Mouse (Mus musculus) embryonic facial prominence, embryonic 14.5 days (tissue): ENCODE data around the gene Syf2. TPM values are rescaled to one million over a fixed set of nuclear protein-coding genes. Genes with fewer than 3 reads are reported as not detected.
A peak's percentile ranks its signal among the peaks of the same experiment; 100 is the strongest.

Experiments used
- ATAC-seq: fragments of 200-750 bp; cut with Nextera tagmentation; 2 replicates; pipeline ENCODE4 v1.8.0; 2017; ENCODE audit warnings: low read depth, moderate number of reproducible peaks, moderate TSS enrichment
- DNase-seq: peaks from one replicate; pipeline ENCODE4 v3.0.0-alpha.2; 2015; ENCODE audit warnings: low spot score
- H3K27ac ChIP-seq: fragments of 300-500 bp; sonication (generic); replicated peaks from 2 replicates; pipeline ENCODE4 v1.5.1; 2014; ENCODE audit warnings: low read depth, mild to moderate bottlenecking, low read length, moderate library complexity
- H3K27me3 ChIP-seq: fragments of 300-500 bp; sonication (generic); replicated peaks from 2 replicates; pipeline ENCODE4 v1.6.1; 2014; ENCODE audit warnings: low read length; ENCODE audit not compliant: control insufficient read depth, insufficient read depth
- H3K36me3 ChIP-seq: fragments of 300-500 bp; sonication (generic); 2 replicates; pipeline ENCODE4 v1.6.1; 2014; ENCODE audit warnings: low read length, mixed read lengths; ENCODE audit not compliant: control insufficient read depth, insufficient read depth
- H3K4me1 ChIP-seq: fragments of 300-500 bp; sonication (generic); 2 replicates; pipeline ENCODE4 v1.6.1; 2014; ENCODE audit warnings: antibody characterized with exemption, low read length; ENCODE audit not compliant: control insufficient read depth, insufficient read depth
- H3K4me2 ChIP-seq: fragments of 300-500 bp; sonication (generic); 2 replicates; pipeline ENCODE4 v1.6.1; 2014; ENCODE audit warnings: low read depth, mild to moderate bottlenecking, low read length, moderate library complexity, mixed read lengths
- H3K4me3 ChIP-seq: fragments of 300-500 bp; sonication (generic); 2 replicates; pipeline ENCODE4 v1.5.1; 2014; ENCODE audit warnings: low read depth, mild to moderate bottlenecking, low read length
- H3K9ac ChIP-seq: fragments of 300-500 bp; sonication (generic); 2 replicates; pipeline ENCODE4 v1.6.1; 2014; ENCODE audit warnings: low read depth, mild to moderate bottlenecking, low read length, moderate library complexity, mixed read lengths
- H3K9me3 ChIP-seq: fragments of 300-500 bp; sonication (generic); 2 replicates; pipeline ENCODE4 v1.6.1; 2016; ENCODE audit warnings: low read length; ENCODE audit not compliant: control insufficient read depth
- WGBS: fragments of 180-500 bp; shearing (Covaris S2); extraction: QIAGEN DNeasy Blood & Tissue Kit; methylation state at CpG from one replicate; pipeline ENCODE4 v1.1.7; 2014; 5-methylcytosine and 5-hydroxymethylcytosine counted together
- polyA plus RNA-seq: library from polyadenylated mRNA; unstranded; fragments of >200 nt; fragmentation: Nextera tagmentation; extraction: Ambion mirVana; gene quantifications from 2 replicates; pipeline ENCODE4 v1.2.1, GENCODE M21; 2014

The Syf2 gene
- polyA plus RNA-seq, 1 experiment from 2014 or later, result 59.7 TPM

GRCm38 (mm10) chr4:134921703-134922102 lies 9.0 kb upstream of the Syf2 start:
- Histone ChIP-seq H3K27ac (no peak overlapping the region), H3K4me2 (no peak overlapping the region), H3K9me3 (no peaks in the 10 kb centered on the region), H3K36me3 (peaks cover 22% of the 10 kb centered on the region), H3K4me1 (peaks cover 8% of the 10 kb centered on the region), H3K9ac (no peak overlapping the region), H3K27me3 (no peaks in the 10 kb centered on the region), H3K4me3 (no peak overlapping the region)
- DNase-seq, result no peak
- ATAC-seq, result no peak
- 92% methylated on average over 4 of the region's 4 CpGs for WGBS

- peak overlapping the region; percentile 100 for H3K4me3 ChIP-seq
- no peaks in the 10 kb centered on the region for H3K9me3 ChIP-seq
- peak overlapping the region; percentile 94 for H3K27ac ChIP-seq
- H3K27me3 ChIP-seq, result no peaks in the 10 kb centered on the region
- 56% methylated on average over 10 of the region's 10 CpGs for WGBS
- H3K36me3 ChIP-seq, result peaks cover 28% of the 10 kb centered on the region
- H3K9ac ChIP-seq, result peak overlapping the region; percentile 81
- DNase-seq (no peak), ATAC-seq (no peak)
- H3K4me1 ChIP-seq, result peaks cover 8% of the 10 kb centered on the region
- H3K4me2 ChIP-seq, result peak overlapping the region; percentile 83
These were observed 8.4 kb upstream of the Syf2 start for GRCm38 (mm10) chr4:134922111-134922924.

- ATAC-seq (peak; percentile 67; the same call in 1 of the 2 replicates), DNase-seq (peak; percentile 80)
- Histone ChIP-seq H3K9ac (peak overlapping the region; percentile 81), H3K4me3 (peak overlapping the region; percentile 100), H3K4me1 (peaks cover 8% of the 10 kb centered on the region), H3K9me3 (no peaks in the 10 kb centered on the region), H3K36me3 (peaks cover 34% of the 10 kb centered on the region), H3K27ac (peak overlapping the region; percentile 94), H3K4me2 (peak overlapping the region; percentile 83), H3K27me3 (no peaks in the 10 kb centered on the region)
- WGBS, result under 1% methylated on average over 13 of the region's 13 CpGs
These were observed 7.8 kb upstream of the Syf2 start for GRCm38 (mm10) chr4:134922925-134923244.

- H3K9ac ChIP-seq, result peak within 1 kb of the TSS; percentile 99
- ATAC-seq (peak; percentile 94), DNase-seq (peak; percentile 99)
- H3K4me3 ChIP-seq, result peak within 1 kb of the TSS; percentile 100
- peaks cover 39% of the 10 kb centered on the region for H3K36me3 ChIP-seq
- under 1% methylated on average over 63 of the region's 64 CpGs for WGBS
- no peaks in the 10 kb centered on the region for H3K9me3 ChIP-seq
- H3K4me2 ChIP-seq, result peak within 1 kb of the TSS; percentile 83
- H3K27me3 ChIP-seq, result no peaks in the 10 kb centered on the region
- peak within 1 kb of the TSS; percentile 94 for H3K27ac ChIP-seq
- H3K4me1 ChIP-seq, result peaks cover 8% of the 10 kb centered on the region
These were observed 7.3 kb upstream of the Syf2 start, which contains the start of gene Rsrp1 for GRCm38 (mm10) chr4:134923258-134924018. Gene Rsrp1 (plus strand): TSS chr4:134923592.

- Histone ChIP-seq H3K9me3 (no peaks in the 10 kb centered on the region), H3K27ac (peak overlapping the region; percentile 93), H3K27me3 (no peaks in the 10 kb centered on the region), H3K36me3 (peaks cover 44% of the 10 kb centered on the region), H3K4me2 (peak overlapping the region; percentile 76), H3K9ac (peak overlapping the region; percentile 99), H3K4me3 (peak overlapping the region; percentile 100), H3K4me1 (peaks cover 8% of the 10 kb centered on the region)
- peak; percentile 76 for DNase-seq
- WGBS, result under 1% methylated on average over 65 of the region's 75 CpGs
- ATAC-seq, result peak; percentile 8
These were observed 6.5 kb upstream of the Syf2 start for GRCm38 (mm10) chr4:134924019-134924741.

GRCm38 (mm10) chr4:134925206-134925605 lies 5.5 kb upstream of the Syf2 start:
- Histone ChIP-seq H3K9me3 (no peaks in the 10 kb centered on the region), H3K4me1 (peaks cover 8% of the 10 kb centered on the region), H3K4me2 (peak overlapping the region; percentile 76), H3K36me3 (peaks cover 44% of the 10 kb centered on the region), H3K27ac (no peak overlapping the region), H3K4me3 (peak overlapping the region; percentile 100), H3K27me3 (no peaks in the 10 kb centered on the region), H3K9ac (peak overlapping the region; percentile 99)
- no peak for DNase-seq
- ATAC-seq, result no peak
- 72% methylated on average over 8 of the region's 8 CpGs for WGBS

GRCm38 (mm10) chr4:134927815-134928463 lies 2.8 kb upstream of the Syf2 start:
- Histone ChIP-seq H3K36me3 (peaks cover 50% of the 10 kb centered on the region), H3K9me3 (no peaks in the 10 kb centered on the region), H3K27me3 (no peaks in the 10 kb centered on the region), H3K4me2 (no peak overlapping the region), H3K27ac (no peak overlapping the region), H3K4me3 (no peak overlapping the region), H3K9ac (no peak overlapping the region), H3K4me1 (peaks cover 8% of the 10 kb centered on the region)
- WGBS, result 69% methylated on average over 5 of the region's 5 CpGs
- no peak for DNase-seq
- ATAC-seq, result no peak

- H3K27ac ChIP-seq, result no peak overlapping the region
- no peak for ATAC-seq
- WGBS, result 79% methylated on average over 1 of the region's 1 CpGs
- peaks cover 56% of the 10 kb centered on the region for H3K36me3 ChIP-seq
- H3K4me2 ChIP-seq, result no peak overlapping the region
- no peak overlapping the region for H3K9ac ChIP-seq
- no peak overlapping the region for H3K4me3 ChIP-seq
- no peaks in the 10 kb centered on the region for H3K9me3 ChIP-seq
- peaks cover 8% of the 10 kb centered on the region for H3K4me1 ChIP-seq
- DNase-seq, result no peak
- H3K27me3 ChIP-seq, result no peaks in the 10 kb centered on the region
These were observed 2.2 kb upstream of the Syf2 start for GRCm38 (mm10) chr4:134928464-134928836.
